Mouse (Mus musculus): ENCODE results near the gene Stra6.

Stra6 gene

GRCm38 (mm10) chr9:58099836-58100565 lies 36.4 kb downstream of the Stra6 start:
- DNase-seq, result no peak

DNA sequence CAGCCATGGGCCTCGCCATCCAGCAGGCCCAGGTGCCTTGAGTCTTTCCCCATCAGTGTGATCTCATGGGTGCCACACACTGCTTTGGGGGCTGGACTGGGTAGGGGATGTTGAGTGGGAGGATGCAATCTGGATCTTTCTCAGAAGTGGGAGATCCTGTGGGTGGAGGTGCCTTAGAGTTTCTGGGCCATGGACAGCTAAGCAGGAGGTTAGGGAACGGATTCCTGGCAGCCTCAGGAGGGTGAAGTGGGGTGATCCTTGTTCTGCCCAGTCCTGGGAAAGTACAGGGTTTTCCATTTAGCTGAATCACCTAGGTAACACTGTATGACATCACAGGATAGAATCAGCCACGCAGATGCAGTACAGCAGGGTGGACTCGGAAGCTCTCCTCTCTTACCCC lies 38.4 kb downstream of the Stra6 start:
- DNase-seq, result no peak

- DNase-seq, result no peak
These were observed 40.1 kb downstream of the Stra6 start for GRCm38 (mm10) chr9:58103647-58104046.

GRCm38 (mm10) chr9:58105595-58106169 lies 42.1 kb downstream of the Stra6 start:
- no peak for DNase-seq

DNA sequence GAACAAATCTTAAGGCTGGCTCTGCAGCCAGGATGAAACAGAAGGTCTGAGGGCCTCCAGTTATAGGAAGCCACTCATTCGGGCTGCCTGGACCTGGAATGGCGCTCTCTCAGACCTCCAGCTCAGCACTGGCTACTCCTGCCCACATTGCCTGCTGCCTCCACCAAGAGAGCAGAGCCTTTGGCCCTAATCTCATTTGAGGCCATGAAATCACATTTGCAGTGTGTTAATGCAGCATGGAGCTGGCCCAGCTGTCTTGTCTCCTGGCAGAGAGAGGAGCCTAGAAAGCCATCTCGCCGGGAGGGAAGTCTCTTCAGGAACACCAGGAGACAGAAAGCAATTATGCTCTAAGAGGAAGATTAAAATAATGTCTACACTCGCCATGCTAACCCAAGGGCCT lies 43.9 kb downstream of the Stra6 start:
- no peak for DNase-seq

GRCm38 (mm10) chr9:58110787-58111186 lies 47.2 kb downstream of the Stra6 start:
- DNase-seq, result no peak

DNA sequence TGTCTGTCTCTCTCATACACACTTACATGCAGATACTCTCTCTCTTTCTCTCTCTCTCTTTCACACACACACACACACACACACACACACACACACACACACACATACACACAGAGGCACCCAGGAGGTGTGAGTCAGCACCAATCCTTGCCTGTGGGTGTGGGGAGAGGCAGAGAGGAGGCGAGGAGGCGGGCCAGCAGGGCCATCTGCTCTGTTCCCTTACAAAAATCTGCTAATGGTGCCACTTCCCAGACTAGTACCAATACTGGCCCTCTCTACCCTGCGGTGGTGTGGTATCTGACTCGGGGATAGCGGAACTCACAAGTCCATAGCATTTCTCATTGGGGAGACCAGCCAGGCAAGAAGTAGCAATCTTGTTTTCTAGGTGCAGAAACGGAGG lies 47.8 kb downstream of the Stra6 start:
- DNase-seq, result no peak

DNA sequence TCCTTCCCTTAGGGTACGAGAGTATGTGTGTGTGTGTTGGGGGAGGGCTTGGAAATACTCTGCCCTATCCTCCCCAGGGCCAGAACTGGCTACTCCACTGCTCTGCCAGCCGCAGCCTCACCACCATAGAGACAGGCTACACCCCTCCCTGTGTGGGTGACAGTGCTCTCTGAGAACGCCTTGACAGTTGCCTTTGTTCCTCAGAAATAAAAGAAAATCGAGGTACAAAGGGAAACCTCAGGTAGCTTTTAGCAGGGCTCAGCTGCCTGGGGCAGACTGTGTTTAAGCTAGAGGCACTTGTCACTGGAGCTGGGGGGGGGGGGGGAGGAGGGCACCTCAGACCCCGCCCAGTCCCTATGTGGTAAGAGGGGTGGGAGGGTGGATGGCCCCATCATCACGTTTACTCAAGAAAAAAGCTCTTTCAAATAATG lies 48.7 kb downstream of the Stra6 start:
- no peak for DNase-seq

- DNase-seq, result no peak
These were observed 49.3 kb downstream of the Stra6 start for GRCm38 (mm10) chr9:58112866-58113278.

- no peak for DNase-seq
These were observed 49.8 kb downstream of the Stra6 start for GRCm38 (mm10) chr9:58113279-58113884.

- no peak for DNase-seq
These were observed 50.4 kb downstream of the Stra6 start for GRCm38 (mm10) chr9:58114019-58114418.

DNA sequence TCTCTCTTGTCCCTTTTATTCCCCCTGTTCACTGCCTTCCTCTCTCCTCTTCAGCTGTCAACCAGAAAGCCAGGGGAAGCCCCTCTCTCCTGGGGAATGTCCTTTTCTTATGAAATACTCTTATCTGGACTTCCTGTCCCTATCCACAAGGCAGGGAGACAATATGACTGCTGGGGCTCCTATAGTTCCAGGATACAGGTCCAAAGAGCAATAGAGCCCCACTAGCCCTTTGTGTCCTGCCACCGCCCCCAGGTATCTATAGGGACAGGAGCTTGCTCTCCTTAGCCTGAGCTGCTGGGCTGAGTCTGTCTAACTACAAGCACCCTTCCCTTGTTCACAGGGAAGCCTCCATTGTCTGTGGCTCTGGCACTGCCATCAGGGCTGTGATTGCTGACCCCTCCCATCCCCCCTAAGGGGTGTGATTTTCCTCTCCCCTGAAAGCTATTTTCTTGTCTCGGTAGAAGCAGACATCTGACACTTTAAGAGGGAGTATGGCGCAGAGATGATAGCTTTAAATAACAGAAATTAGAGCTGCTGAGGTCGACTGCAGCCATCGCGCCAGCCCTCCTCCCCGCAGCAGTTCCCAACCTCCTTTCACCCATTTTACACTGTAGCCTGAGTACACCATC lies 51.8 kb downstream of the Stra6 start:
- no peak for DNase-seq

GRCm38 (mm10) chr9:58116024-58116651 lies 52.5 kb downstream of the Stra6 start:
- DNase-seq, result no peak

DNA sequence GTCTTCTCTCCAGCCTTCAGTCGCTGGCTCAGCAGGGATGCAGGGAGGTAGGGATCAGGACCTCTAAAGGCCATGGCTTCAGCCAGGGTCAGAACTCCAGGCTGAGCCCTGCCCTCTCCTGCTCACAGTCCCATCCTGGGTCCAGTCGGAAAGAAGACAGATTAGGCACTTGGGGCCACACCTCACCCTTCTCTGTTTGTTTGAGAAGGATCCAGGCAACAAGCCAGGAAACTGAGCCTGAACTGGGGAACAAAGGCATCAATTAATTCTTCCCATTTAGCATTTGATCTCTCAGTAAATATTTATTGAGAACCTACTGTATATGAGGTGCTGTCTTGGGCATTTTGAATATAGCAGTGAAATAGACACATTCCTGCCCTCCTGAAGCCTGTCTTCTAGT lies 55.1 kb downstream of the Stra6 start, which contains the start of gene Ccdc33:
Gene Ccdc33 (minus strand): TSS at position 153 of the 400 bp plus-strand sequence.
- peak; percentile 34 for DNase-seq

DNA sequence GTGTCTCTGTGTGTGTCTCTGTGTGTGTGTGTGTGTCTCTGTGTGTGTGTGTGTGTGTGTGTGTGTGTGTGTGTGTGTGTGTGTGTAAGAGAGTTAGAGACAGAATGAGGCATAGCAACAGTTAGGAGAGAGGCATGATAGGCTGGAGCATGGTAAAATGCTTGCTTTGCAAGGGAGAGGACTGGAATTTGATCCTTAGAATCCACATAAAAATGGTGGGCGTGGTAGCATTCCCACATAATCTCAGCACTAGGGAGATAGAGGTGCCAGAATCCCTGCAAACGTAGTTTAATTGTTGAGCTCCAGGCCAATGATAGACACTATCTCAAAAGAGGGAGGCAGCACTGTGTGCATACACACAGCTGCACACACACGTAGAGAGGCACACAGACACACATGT lies 61.5 kb downstream of the Stra6 start:
- DNase-seq, result no peak

DNA sequence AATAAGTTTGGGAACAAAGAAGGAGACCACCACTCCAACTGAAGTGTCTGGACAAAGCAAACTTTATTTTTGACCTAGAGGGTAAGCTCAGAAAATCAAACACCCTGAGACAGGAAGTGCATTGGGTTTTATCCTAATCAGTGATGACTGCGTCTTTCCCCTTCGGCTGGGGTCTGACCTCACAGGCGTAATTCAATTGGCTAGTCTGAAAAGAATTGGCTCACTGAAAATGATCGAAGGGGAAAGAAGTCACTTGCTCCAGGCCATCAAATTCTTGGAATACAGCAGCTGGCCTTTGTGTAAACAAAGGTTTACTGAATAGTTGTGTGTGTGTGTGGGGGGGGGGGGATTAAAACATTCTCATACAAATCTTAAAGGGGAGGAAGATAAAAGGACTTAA lies 62.2 kb downstream of the Stra6 start:
- no peak for DNase-seq

- DNase-seq, result no peak
These were observed 65.4 kb downstream of the Stra6 start for GRCm38 (mm10) chr9:58128926-58129413.

DNA sequence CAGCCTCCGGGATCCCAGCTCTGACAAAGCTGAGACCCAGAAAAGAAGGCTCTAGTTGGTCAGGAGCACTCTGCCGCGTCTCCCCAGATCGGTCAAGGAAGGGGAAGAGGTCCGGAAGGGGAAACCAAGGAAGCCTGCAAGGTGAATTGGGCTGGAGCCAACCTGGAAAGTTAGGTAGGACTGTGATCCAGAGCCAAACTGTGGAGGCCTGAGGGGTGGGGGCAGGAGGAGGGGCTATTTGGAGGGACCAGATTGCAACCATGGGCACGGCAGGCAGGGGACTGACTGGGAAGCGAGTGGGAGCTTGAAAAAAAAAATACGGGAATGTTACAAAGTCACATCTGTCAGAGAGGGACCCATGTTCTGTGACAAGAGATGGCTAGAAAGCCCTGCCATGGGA lies 65.9 kb downstream of the Stra6 start:
- DNase-seq, result no peak

GRCm38 (mm10) chr9:58130909-58131308 lies 67.3 kb downstream of the Stra6 start:
- no peak for DNase-seq

GRCm38 (mm10) chr9:58131735-58132134 lies 68.1 kb downstream of the Stra6 start:
- no peak for DNase-seq

- DNase-seq, result no peak
These were observed 70.6 kb downstream of the Stra6 start for GRCm38 (mm10) chr9:58133893-58134884.

DNA sequence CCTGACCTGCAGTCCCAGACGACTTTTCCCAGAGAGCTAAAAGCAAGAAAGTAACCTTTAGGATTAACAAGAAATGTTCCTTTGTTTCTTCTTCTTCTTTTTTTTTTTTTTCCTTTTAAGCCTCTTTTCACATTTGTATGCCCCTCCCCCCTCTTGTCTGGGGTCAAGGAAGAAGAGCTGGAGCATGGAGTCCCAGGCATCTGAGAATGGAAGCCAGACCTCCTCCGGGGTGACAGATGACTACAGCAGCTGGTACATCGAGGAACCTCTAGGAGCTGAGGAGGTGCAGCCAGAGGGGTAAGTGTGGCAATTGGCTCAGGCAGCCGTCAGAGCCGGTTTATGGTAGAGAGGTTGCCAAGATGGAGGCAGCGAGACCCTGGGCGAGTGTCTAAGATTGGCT lies 71.3 kb downstream of the Stra6 start:
- DNase-seq, result no peak

Measured in lung, postnatal 36 days (tissue).